Mouse (Mus musculus) lung, embryonic 14.5 days (tissue): ENCODE measurements around the gene Baiap2. TPM values are rescaled to one million over a fixed set of nuclear protein-coding genes. Genes with fewer than 3 reads are reported as not detected.

Experiments used
- ATAC-seq: fragments of 200-750 bp; cut with Nextera tagmentation; 2 replicates; pipeline ENCODE4 v1.8.0; 2017; ENCODE audit warnings: mild to moderate bottlenecking, moderate TSS enrichment, moderate library complexity; ENCODE audit not compliant: insufficient read depth
- DNase-seq: peaks from one replicate; pipeline ENCODE4 v3.0.0-alpha.2; 2015
- H3K27ac ChIP-seq: fragments of 300-500 bp; sonication (generic); 2 replicates; pipeline ENCODE4 v1.5.1; 2014; ENCODE audit warnings: low read depth, mild to moderate bottlenecking, moderate library complexity
- H3K27me3 ChIP-seq: fragments of 300-500 bp; sonication (generic); 2 replicates; pipeline ENCODE4 v1.6.1; 2014; ENCODE audit warnings: low read length, control low read depth; ENCODE audit not compliant: insufficient read depth
- H3K36me3 ChIP-seq: fragments of 300-500 bp; sonication (generic); 2 replicates; pipeline ENCODE4 v1.6.1; 2014; ENCODE audit warnings: control low read depth; ENCODE audit not compliant: insufficient read depth
- H3K4me1 ChIP-seq: fragments of 300-500 bp; sonication (generic); 2 replicates; pipeline ENCODE4 v1.6.1; 2014; ENCODE audit warnings: antibody characterized with exemption, control low read depth; ENCODE audit not compliant: insufficient read depth
- H3K4me2 ChIP-seq: fragments of 300-500 bp; sonication (generic); 2 replicates; pipeline ENCODE4 v1.6.1; 2014; ENCODE audit warnings: mild to moderate bottlenecking
- H3K4me3 ChIP-seq: fragments of 300-500 bp; sonication (generic); 2 replicates; pipeline ENCODE4 v1.5.1; 2014; ENCODE audit warnings: low read depth, low read length
- H3K9ac ChIP-seq: fragments of 300-500 bp; sonication (generic); 2 replicates; pipeline ENCODE4 v1.6.1; 2014
- H3K9me3 ChIP-seq: fragments of 300-500 bp; sonication (generic); 2 replicates; pipeline ENCODE4 v1.6.1; 2016; ENCODE audit warnings: low read depth, low read length, control low read depth
- CTCF ChIP-seq: IDR thresholded peaks from 2 replicates; pipeline ENCODE4 v1.5.1; 2016; ENCODE audit warnings: antibody characterized with exemption, low read depth
- WGBS: fragments of 180-500 bp; shearing (Covaris S2); extraction: QIAGEN DNeasy Blood & Tissue Kit; methylation state at CpG from one replicate; pipeline ENCODE4 v1.1.7; 2014; 5-methylcytosine and 5-hydroxymethylcytosine counted together
- polyA plus RNA-seq: library from polyadenylated mRNA; unstranded; fragments of >200 nt; fragmentation: Nextera tagmentation; extraction: Ambion mirVana; gene quantifications from 2 replicates; pipeline ENCODE4 v1.2.1, GENCODE M21; 2014

Gene Baiap2
- polyA plus RNA-seq, 1 experiment from 2014 or later = 20.4 TPM

DNA sequence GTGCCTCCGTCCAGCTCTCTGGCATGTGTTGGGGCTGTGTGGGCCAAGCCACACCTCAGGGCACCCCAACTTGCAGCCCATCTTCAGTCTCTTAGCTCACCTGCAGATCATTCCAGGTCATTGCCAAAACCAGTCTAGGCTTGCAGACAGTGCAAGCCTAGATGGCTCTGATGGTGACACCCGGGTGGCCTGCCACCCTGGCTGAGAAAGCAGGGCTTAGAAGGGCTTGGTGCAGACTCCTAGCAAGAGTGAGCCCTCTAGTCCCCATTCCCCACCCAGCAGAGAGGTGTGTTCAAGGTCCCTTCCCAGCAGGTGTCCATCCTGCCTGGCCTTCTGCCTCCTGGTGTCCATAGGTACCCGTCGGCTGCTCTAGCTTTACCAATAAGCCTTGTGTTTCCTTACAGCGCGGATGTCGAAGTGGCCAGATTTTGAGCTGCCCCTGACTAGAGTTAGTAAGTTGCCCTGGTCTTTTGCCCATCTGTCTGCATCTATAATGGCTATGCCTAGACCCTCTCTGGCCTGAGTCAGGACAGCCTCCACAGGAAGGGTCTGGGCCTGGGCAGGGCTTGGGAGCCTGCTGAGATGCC is 60.2 kb downstream of the Baiap2 start:
- no peak overlapping the region for H3K4me3 ChIP-seq
- peaks cover 26% of the 10 kb centered on the region for H3K36me3 ChIP-seq
- no peak overlapping the region for H3K4me2 ChIP-seq
- ATAC-seq = no peak
- WGBS = 92% methylated on average over 7 of the region's 7 CpGs
- H3K9ac ChIP-seq = no peak overlapping the region
- no peaks in the 10 kb centered on the region for H3K9me3 ChIP-seq
- no peaks in the 10 kb centered on the region for H3K4me1 ChIP-seq
- no peak for TF ChIP-seq CTCF
- H3K27ac ChIP-seq = no peak overlapping the region
- DNase-seq = no peak
- H3K27me3 ChIP-seq = no peaks in the 10 kb centered on the region

DNA sequence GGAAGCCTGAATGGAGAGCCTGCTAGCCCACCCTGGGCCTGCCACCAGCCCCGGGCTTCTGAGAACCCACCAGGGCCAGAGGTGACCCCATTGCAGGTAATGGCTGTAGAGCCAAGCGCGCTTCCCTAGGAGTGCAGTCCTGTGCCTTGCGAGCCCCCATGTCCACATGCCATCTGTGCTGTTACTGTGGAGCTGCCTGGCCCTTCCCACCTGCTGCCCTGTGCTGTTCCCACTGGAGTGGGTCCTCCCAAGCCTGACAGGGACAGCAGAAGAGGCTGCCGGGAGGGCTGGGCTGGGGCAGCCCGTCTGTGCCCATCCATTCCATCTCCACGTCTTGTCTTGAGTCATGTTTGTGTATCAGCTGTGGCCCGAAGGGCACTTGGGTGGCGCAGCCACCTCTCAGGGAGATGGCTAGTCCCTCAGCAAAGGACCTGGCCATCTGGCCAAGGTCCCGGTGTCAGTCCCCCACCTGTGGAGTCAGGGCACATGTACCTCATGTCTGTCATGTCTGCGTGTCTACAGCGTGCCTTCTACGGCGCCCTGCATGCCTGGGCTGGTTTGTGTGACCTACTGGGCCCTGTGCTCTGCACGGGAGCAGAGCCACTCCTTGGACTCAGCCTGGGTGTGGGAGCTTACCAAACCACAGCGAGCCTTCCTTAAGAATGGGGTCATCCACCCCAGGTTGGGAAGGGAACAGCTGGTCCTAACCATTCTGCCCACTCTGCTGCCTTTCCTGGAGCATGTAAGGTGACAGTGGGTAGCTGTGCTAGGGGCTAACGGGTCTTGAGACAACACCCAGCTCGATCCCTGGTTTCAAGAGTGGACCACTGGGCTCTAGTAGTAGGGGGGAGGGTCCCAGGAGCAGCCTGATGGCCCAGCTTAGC is 63.1 kb downstream of the Baiap2 start:
- Histone ChIP-seq H3K36me3 (peaks cover 19% of the 10 kb centered on the region), H3K27me3 (no peaks in the 10 kb centered on the region), H3K4me3 (no peak overlapping the region), H3K27ac (no peak overlapping the region), H3K9me3 (no peaks in the 10 kb centered on the region), H3K9ac (no peak overlapping the region), H3K4me2 (no peak overlapping the region), H3K4me1 (no peaks in the 10 kb centered on the region)
- 82% methylated on average over 18 of the region's 18 CpGs for WGBS
- TF ChIP-seq CTCF = no peak
- ATAC-seq = no peak
- DNase-seq = no peak

DNA sequence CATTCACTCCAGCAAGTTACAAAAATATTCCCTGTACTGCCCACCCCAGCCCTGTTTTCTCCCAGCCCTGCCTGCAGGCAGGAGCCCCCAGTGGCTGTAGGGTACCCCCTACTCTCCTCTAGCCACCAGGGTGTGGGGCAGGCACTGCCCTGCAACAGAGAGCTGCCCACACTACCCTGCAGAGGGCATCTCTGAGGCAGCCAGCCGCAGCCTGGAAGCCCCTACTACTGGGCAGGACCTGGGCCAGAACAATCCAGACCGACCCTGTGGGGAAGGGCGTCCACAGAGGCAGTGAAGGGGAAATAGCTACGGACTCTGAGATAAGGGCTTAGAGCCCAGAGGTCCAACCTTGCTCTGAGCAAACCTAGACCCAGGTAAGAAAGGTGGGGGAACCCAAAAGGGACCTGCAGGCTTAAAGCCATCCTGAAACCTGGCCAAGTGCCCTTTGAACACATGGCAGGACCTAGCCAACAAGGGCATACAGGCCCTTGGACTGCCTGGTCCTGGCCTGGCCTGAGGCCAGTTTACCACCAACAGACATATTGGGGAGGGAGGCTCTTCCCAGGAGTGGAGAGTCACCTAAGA is 65.0 kb downstream of the Baiap2 start:
- ATAC-seq = no peak
- no peak overlapping the region for H3K4me3 ChIP-seq
- H3K27me3 ChIP-seq = peaks cover 10% of the 10 kb centered on the region; the same call in 1 of the 2 replicates
- H3K36me3 ChIP-seq = 0 out of 2 replicates have a peak, but pooled peaks cover 4% of the 10 kb centered on the region
- no peak overlapping the region for H3K27ac ChIP-seq
- no peaks in the 10 kb centered on the region for H3K9me3 ChIP-seq
- H3K9ac ChIP-seq = no peak overlapping the region; the same call in 1 of the 2 replicates
- 58% methylated on average over 4 of the region's 4 CpGs for WGBS
- TF ChIP-seq CTCF = no peak
- no peak for DNase-seq
- no peaks in the 10 kb centered on the region for H3K4me1 ChIP-seq
- no peak overlapping the region for H3K4me2 ChIP-seq

DNA sequence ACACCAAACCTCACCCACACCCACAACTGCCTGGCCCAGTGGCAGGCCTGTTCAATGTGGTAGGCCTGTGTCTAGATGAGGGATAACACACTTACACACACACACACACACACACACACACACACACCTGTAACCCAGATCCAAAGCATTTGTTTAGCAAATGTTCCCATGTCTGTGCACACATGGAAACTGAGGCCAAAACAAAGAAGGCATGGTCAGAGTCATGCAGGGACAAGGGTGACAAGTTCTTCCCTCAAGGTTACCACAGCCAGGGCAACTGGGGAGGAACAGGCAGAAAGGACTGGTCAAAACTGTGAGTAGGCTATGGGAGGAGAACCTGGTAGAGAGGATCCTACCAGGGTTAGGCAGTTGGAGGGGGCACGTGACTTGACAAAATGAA is 65.9 kb downstream of the Baiap2 start:
- Histone ChIP-seq H3K4me2 (no peak overlapping the region), H3K27me3 (peaks cover 10% of the 10 kb centered on the region; the same call in 1 of the 2 replicates), H3K9me3 (no peaks in the 10 kb centered on the region), H3K9ac (no peak overlapping the region), H3K36me3 (0 out of 2 replicates have a peak, but pooled peaks cover under 1% of the 10 kb centered on the region), H3K4me1 (peaks cover 3% of the 10 kb centered on the region; the same call in 1 of the 2 replicates), H3K27ac (no peak overlapping the region), H3K4me3 (no peak overlapping the region)
- WGBS = 91% methylated on average over 1 of the region's 1 CpGs
- ATAC-seq = no peak
- no peak for TF ChIP-seq CTCF
- no peak for DNase-seq

DNA sequence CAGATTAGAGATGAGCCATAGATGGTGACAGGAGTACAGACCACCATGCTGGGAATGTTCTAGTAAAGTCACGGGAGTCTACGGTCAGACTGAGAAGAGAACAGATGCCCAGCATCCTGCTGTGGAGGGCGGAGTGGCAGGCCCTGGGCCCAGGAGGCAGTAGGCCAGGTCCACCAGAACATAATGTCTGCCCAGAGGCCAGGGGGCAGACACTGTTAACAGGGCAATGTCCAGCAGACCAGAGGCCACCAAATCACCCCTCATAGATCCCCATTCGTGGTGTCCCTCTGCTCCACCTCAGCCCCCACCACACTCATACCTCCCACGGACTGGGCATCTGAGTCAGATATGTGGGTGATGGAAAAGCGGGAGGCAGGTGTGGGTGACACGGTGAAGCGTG is 66.4 kb downstream of the Baiap2 start:
- H3K27ac ChIP-seq = no peak overlapping the region
- DNase-seq (no peak), ATAC-seq (no peak)
- no peaks in the 10 kb centered on the region for H3K36me3 ChIP-seq
- H3K4me1 ChIP-seq = peaks cover 4% of the 10 kb centered on the region; the same call in 1 of the 2 replicates
- H3K9ac ChIP-seq = no peak overlapping the region
- H3K9me3 ChIP-seq = no peaks in the 10 kb centered on the region
- no peak overlapping the region for H3K4me2 ChIP-seq
- no peak for TF ChIP-seq CTCF
- H3K27me3 ChIP-seq = peaks cover 10% of the 10 kb centered on the region; the same call in 1 of the 2 replicates
- WGBS = 89% methylated on average over 8 of the region's 8 CpGs
- H3K4me3 ChIP-seq = no peak overlapping the region

DNA sequence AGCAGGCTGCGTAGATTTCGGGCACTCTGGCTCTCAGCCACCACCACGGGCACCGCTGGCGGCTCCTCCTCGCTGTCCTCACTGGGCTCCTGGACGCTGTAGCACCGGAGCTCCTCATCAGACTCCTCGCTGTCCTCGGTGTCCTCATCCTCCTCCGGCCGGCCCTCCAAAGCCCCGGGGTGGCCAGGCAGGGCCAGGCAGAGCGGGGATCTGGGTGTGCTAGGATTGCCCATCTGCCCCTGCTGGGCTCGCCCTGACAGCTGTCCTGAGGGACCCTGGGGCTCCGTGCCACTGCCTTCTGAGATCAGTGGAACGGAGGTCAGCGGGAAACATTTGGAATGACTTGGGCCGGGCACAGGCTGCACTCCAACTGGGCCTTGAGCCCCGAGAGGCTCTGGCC is 67.4 kb downstream of the Baiap2 start:
- no peak for ATAC-seq
- H3K9ac ChIP-seq = no peak overlapping the region
- H3K4me2 ChIP-seq = no peak overlapping the region
- no peak for TF ChIP-seq CTCF
- H3K36me3 ChIP-seq = no peaks in the 10 kb centered on the region
- H3K9me3 ChIP-seq = no peaks in the 10 kb centered on the region
- no peak overlapping the region for H3K4me3 ChIP-seq
- 84% methylated on average over 20 of the region's 20 CpGs for WGBS
- H3K4me1 ChIP-seq = peaks cover 4% of the 10 kb centered on the region; the same call in 1 of the 2 replicates
- no peak for DNase-seq
- peaks cover 10% of the 10 kb centered on the region; the same call in 1 of the 2 replicates for H3K27me3 ChIP-seq
- H3K27ac ChIP-seq = no peak overlapping the region
